Mouse (Mus musculus) urinary bladder, postnatal 14 days (tissue): ENCODE results near the gene Otud5.
A peak's percentile ranks its signal among the peaks of the same experiment; 100 is the strongest.
"Not testable (repeated sequence)": the region's sequence is repeated elsewhere in the genome, so short reads cannot be mapped to it uniquely, and the experiment has no call there.

Experiments used
- DNase-seq: peaks from one replicate; pipeline ENCODE4 v3.0.0; 2021; ENCODE audit warnings: low spot score

The Otud5 gene

DNA sequence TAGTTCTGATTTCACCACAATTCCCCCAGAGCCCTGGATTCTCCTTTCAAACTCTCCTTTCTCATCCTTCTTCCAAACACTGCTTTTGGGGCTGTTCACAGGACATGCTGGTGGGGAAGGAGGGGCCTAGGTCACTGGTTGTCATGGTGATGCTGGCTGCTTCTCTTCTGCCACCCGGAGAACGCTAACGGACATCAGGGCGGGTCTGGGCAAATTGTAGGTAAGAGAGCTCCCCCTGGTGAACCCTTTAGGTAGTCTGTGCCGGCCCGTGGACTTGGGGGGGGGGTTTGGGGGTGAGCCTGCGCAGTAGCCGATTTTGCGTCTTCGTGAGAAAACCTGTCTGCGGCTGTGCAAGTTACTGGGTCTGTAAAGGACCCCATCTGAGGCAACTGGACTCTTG, 38.7 kb downstream of the Otud5 start:
- peak; percentile 43 for DNase-seq

DNA sequence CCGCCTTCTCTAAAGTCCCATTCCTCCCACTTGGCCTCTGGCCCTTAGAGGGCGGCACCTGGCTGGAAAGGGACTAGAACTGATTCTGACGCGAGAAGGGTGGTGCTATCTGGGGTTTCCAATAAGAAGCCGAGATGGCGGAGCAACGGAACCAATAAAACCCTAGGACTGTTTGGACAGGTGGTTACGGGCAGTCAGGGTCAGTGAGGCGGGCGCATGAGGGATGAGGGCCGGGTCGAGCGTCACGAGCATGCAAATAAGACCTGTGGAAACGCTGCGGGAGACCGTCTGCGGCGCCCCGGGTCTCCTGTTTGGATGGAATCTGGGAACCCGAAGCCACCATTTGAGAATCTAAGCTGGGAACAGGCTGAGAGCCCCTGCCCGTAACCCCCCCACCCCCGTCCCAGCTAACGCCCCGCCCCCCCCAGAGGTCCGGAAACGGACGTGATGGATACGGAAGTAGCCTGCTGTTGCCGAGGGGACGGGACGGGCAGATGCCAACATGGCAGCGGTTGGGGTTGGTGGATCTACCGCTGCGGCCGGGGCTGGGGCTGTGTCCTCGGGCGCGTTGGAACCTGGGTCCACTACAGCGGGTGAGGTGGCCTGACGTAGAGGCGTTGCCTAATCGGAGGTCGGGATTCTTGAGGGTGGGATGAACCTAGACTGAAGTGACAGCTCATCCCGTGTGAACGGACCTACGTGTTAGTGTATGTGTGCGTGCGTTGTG, 42.8 kb downstream of the Otud5 start, which contains the start of gene Slc35a2:
TSS of gene Slc35a2 (plus strand) at position 188 of the 727 bp plus-strand sequence.
- peak; percentile 84 for DNase-seq

DNA sequence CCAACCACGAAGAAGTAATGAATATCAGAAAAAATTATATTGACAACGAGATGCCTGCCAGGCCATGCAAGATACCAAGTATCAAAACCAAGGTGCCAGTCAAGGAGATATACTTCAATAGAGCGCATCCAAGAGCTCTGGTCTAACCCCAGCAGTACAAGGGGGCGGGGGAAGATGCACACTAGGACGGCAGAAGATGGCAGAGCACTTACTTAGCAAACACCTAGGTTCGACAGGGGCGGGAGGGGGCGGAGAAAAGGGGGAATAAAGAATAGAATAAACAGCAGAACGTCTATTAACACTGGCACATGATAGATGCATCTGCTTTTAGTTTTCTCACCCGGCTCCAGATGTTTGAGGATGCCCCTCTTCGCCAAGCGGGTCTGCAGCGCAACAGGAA, 57.0 kb downstream of the Otud5 start:
- no peak for DNase-seq

DNA sequence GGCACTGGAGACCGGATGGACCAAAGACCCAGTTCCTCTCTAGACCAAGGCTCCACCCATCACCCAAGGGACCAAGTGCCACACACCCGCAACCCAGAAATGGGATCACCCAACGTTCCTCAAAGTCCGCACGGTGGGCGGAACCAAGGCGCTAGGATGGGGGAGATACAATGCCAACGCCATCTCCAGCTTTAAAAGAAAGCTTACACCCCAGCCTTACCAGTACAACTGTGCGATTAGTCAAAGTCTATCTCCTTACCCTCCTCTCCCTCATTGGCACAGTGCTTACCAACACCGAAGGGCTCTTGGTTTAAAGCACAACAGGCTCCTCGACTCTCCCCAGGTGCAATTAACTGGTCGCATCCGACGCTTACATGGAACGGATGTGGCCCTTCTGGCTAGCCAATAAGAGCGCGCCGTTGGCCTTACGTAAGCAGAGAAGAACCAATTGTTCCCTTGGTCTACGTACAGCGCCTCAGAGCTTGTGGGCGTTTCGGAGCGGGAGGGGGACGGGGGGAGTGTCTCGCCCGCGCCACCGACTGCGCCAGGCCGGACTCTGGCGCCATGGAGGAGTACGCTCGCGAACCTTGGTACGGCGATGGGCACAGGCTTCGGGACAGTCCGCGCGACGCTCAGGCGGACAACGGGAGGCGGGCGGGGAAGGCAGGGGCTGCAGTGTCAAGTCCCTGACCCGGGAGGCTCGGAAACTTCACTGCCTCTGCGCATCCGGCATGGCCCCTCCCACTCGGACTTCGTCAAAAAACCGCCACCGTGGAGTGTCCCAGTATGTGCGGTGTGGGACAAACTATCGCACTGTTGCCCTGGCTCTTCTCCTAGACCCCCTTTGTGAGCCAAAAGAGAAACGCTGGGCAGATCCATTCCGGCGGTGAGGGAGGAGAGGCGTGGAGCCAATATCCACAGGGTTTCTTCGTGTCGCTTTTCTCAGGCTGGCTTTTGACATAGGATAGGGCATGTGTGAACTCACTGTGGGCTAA, 58.0 kb downstream of the Otud5 start, which contains the start of the genes Pqbp1 and Timm17b:
TSS of gene Pqbp1 (minus strand) at position 390 of the 995 bp plus-strand sequence.
TSS of gene Timm17b (plus strand) at position 478 of the 995 bp plus-strand sequence.
- peak; percentile 88 for DNase-seq

DNA sequence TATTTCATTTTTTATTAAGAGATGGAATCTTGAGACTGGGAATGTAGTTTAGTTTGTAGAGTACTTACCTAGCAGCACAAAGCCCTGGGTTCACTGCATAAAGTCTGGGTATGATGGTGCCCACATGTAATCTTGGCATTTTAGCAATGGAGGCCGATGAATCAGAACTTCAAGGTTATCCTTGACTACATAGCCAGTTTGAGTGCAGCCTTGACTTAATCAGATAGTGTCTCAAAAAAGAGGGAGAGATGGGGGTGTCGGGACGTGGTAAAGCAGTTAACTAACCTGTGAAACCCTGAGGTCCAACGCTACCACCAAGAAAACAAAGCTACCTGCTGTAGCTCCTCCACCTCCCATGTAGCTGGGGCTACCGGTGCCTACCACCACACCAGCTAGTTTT, 63.3 kb downstream of the Otud5 start:
- no peak for DNase-seq

DNA sequence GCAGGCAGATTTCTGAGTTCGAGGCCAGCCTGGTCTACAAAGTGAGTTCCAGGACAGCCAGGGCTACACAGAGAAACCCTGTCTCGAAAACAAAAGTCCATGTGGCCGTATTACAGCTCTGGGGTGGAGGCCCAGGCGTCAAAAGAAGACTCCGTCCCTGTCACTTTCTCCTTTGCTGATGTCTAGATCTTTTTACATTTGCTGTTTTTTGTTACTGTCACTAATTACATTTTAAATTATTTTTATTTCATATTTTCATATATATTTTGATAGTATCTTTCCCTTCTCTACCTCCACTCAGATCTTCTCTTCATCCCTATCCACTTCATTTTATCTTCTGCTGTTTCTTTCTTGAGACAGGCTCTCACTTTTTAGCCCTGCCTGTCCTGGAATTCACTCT, 66.6 kb downstream of the Otud5 start, which contains the start of gene Gm10491:
TSS of gene Gm10491 (minus strand) at position 101 of the 400 bp plus-strand sequence.
- DNase-seq: no peak

DNA sequence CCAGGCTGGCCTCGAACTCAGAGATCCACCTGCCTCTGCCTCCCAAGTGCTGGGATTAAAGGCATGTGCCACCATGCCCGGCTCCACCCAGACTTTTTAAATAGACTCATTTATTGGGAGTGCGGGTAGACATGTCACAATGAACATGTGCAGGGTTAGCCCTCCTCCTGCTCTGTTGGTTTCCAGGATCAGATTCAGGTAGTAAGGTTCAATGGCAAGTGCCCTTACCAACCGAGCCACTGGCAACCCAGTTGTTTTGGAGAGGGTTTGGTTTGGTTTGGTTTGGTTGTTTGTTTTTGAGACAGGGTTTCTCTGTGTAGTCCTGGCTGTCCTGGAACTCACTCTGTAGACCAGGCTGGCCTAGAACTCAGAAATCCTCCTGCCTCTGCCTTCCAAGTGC, 68.1 kb downstream of the Otud5 start, which contains the start of gene Gm10490:
TSS of gene Gm10490 (plus strand) at position 301 of the 400 bp plus-strand sequence.
- not testable (repeated sequence) for DNase-seq

DNA sequence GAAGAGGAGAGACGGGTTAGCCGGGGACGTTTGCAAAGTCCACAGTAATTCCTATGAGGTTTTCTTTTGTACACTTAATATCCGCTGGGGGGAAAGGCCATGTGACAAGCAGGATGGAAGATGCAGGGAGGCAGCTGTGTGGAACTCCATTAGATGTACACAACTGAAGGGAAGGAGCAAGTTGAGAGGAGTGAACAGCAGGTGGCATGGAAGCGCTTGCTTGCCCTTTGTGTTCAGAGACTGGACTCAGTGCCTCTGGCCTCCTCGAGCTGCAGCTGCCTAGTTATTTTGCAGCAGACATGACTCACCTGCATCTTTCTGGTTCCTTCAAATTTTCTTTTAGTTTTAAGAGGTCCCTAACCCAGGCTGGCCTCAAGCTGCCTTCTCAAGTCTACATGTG, 69.3 kb downstream of the Otud5 start:
- DNase-seq: no peak

DNA sequence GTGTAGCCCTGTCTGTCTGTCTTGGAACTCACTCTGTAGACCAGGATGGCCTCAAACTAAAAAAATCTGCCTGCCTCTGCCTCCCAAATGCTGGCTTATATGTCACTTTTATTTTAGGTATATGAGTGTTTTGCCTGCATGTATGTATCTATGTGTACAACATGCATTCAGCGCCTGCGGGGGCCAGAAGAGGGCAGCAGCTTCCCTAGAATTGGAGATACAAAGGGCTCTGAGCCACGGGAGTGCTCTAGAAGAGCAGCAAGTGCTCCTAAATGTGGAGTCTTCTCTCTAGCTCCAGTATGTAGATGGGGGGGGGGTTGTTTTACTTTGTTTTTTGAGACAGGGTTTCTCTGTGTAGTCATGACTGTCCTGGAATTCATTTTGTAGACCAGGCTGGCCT, 74.5 kb downstream of the Otud5 start:
- DNase-seq: peak; percentile 25

DNA sequence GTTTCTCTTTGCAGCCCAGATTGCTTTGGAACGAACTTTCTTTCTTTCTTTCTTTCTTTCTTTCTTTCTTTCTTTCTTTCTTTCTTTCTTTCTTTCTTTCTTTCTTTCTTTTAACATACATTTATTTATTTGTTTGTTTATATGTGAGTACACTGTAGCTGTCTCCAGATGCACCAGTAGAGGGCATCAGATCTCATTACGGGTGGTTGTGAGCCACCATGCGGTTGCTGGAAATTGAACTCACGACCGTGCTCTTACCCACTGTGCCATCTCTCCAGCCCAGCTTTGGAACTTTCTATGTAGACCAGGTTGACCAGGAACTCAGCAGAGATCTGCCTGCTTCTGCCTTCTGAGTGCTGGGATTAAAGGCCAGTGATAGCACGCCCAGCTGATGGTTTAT, 76.8 kb downstream of the Otud5 start:
- not testable (repeated sequence) for DNase-seq

DNA sequence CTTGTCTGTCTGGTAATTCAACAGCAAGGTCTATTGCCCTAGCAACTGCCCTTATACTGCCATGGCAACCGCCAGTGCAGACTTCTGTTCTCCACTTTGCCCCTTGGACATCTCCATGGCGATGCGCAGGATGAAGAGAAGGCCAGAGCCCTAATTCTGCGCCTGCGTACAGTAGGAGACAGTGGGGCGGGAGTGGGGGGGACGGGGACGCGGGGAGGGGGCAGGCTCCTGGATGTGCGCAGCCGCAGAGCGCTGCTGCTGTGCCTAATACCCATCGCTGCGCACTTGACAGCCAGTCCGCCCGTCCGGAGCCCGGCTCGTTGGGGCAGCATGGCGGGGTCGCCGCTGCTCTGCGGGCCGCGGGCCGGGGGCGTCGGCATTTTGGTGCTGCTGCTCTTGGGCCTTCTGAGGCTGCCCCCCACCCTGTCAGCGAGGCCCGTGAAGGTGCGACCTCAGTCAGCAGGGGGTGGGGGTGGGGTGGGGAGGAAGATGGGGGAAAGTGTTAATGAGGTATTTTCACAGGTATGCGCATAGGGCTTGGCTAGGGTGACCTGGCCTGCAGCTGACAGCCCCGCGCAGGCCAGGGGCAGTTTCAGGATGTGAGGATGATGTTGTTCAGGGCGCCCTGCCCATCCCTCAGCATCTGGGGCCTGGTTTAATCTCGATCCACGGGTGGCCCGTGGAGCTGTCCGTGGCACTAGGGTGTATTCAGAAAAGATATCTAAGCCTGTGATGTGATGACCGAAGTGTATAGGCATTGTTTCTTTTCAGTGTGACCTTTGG, 78.6 kb downstream of the Otud5 start, which contains the start of gene Pcsk1n:
TSS of gene Pcsk1n (plus strand) at position 222 of the 783 bp plus-strand sequence.
- DNase-seq: no peak

DNA sequence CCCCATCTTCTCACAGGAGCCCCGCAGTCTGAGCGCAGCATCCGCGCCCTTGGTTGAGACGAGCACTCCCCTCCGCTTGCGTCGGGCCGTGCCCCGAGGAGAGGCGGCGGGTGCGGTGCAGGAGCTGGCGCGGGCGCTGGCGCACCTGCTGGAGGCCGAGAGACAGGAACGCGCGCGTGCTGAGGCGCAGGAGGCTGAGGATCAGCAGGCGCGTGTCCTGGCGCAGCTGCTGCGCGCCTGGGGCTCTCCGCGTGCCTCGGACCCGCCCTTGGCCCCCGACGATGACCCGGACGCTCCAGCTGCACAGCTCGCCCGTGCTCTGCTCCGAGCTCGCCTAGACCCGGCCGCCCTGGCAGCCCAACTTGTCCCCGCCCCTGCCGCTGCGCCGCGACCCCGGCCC, 80.9 kb downstream of the Otud5 start:
- DNase-seq: no peak
